Mouse (Mus musculus): ENCODE results near the gene Dapk2. TPM values are rescaled to one million over a fixed set of nuclear protein-coding genes. Genes with fewer than 3 reads are reported as not detected.

The Dapk2 gene
- polyA plus RNA-seq, 1 experiment from 2014 or later, result 23.4 TPM

DNA sequence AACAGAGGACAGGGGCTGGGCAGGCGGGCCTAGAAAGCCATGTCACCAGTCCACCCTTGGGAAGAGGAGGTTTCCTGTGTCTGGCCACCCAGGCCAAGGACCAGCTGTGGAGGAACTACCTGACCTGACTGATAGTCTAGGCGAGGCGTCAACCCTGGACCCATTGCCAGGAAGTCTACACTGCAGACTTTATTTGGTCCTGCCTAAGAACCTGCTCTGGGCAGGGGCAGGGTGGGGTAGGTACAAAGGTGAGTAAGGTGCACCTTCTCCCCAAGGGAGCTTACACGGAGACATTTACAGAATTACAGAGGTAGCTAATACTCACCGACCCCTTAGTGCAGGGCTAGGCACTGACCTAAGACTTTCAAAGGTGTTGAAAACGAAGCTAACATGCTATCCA lies 4.4 kb upstream of the Dapk2 start:
- no peak for DNase-seq
- no peak for ATAC-seq
- WGBS (ENCODE audit: insufficient replicate concordance), result 79% methylated on average over 6 of the region's 6 CpGs

GRCm38 (mm10) chr9:66154013-66154412 lies 4.0 kb upstream of the Dapk2 start:
- DNase-seq (no peak), ATAC-seq (no peak)
- no peak for TF ChIP-seq EP300 (IDR thresholded peaks at IDR 0.05; ENCODE audit: low read depth)
- TF ChIP-seq CTCF (IDR thresholded peaks at IDR 0.05; ENCODE audit: low read depth), result no peak
- 87% methylated on average over 9 of the region's 9 CpGs for WGBS (ENCODE audit: insufficient replicate concordance)
- peaks cover 15% of the 10 kb centered on the region for H3K4me1 ChIP-seq (ENCODE audit: insufficient read depth)
- H3K27ac ChIP-seq (ENCODE audit: low read depth), result no peak overlapping the region
- H3K9me3 ChIP-seq (ENCODE audit: low read length), result no peaks in the 10 kb centered on the region
- H3K4me2 ChIP-seq (ENCODE audit: low read depth, low read length), result no peak overlapping the region
- no peaks in the 10 kb centered on the region for H3K36me3 ChIP-seq (replicated peaks; ENCODE audit: insufficient read depth, low read length)
- no peak overlapping the region for H3K9ac ChIP-seq (replicated peaks)
- H3K27me3 ChIP-seq (ENCODE audit: insufficient read depth, low read length), result no peaks in the 10 kb centered on the region
- no peak overlapping the region for H3K4me3 ChIP-seq (ENCODE audit: low read depth, low read length)

More for the DNA sequence above, 4.4 kb upstream of the Dapk2 start:
- no peaks in the 10 kb centered on the region for H3K9me3 ChIP-seq (ENCODE audit: low read length)
- H3K4me3 ChIP-seq (ENCODE audit: low read depth, low read length), result no peak overlapping the region
- H3K4me2 ChIP-seq (ENCODE audit: low read depth, low read length), result no peak overlapping the region
- no peak for TF ChIP-seq CTCF (IDR thresholded peaks at IDR 0.05; ENCODE audit: low read depth)
- no peak for TF ChIP-seq EP300 (IDR thresholded peaks at IDR 0.05; ENCODE audit: low read depth)
- peaks cover 11% of the 10 kb centered on the region for H3K4me1 ChIP-seq (ENCODE audit: insufficient read depth)
- H3K27ac ChIP-seq (ENCODE audit: low read depth), result no peak overlapping the region
- H3K27me3 ChIP-seq (ENCODE audit: insufficient read depth, low read length), result no peaks in the 10 kb centered on the region
- H3K36me3 ChIP-seq (replicated peaks; ENCODE audit: insufficient read depth, low read length), result no peaks in the 10 kb centered on the region
- no peak overlapping the region for H3K9ac ChIP-seq (replicated peaks)

DNA sequence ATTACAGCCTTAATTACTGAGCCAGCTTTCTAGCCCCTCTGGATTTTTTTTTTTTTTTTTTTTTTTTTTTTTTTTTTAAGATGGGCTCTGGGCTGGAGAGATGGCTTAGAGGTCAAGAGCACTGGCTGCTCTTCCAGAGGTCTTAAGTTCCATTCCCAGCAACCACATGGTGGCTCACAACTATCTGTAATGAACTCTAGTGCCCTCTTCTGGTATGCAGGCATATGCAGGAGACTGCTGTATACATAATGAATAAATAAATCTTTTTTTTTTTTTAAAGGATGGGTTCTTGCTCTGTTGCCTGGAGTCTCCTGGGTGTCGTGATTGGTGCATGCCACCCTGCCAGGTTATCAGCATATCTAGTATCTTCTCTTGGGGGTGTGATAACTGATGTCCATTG lies 2.5 kb upstream of the Dapk2 start:
- 80% methylated on average over 1 of the region's 1 CpGs for WGBS (ENCODE audit: insufficient replicate concordance)
- no peaks in the 10 kb centered on the region for H3K27me3 ChIP-seq (ENCODE audit: insufficient read depth, low read length)

GRCm38 (mm10) chr9:66158885-66159430 lies 935 bp downstream of the Dapk2 start:
- Histone ChIP-seq H3K9ac (replicated peaks) (peak overlapping the region; percentile 72), H3K4me1 (ENCODE audit: insufficient read depth) (peaks cover 27% of the 10 kb centered on the region), H3K27ac (ENCODE audit: low read depth) (peak overlapping the region; percentile 71), H3K4me3 (ENCODE audit: low read depth, low read length) (peak overlapping the region; percentile 63), H3K27me3 (ENCODE audit: insufficient read depth, low read length) (no peaks in the 10 kb centered on the region), H3K36me3 (replicated peaks; ENCODE audit: insufficient read depth, low read length) (no peaks in the 10 kb centered on the region; the same call in 1 of the 2 replicates), H3K4me2 (ENCODE audit: low read depth, low read length) (peak overlapping the region; percentile 80), H3K9me3 (ENCODE audit: low read length) (no peaks in the 10 kb centered on the region)
- TF ChIP-seq CTCF (IDR thresholded peaks at IDR 0.05; ENCODE audit: low read depth) (no peak), EP300 (IDR thresholded peaks at IDR 0.05; ENCODE audit: low read depth) (no peak)
- DNase-seq (peak; percentile 39), ATAC-seq (no peak)
- WGBS (ENCODE audit: insufficient replicate concordance), result 67% methylated on average over 6 of the region's 6 CpGs

More for the DNA sequence above, 2.5 kb upstream of the Dapk2 start:
- Histone ChIP-seq H3K4me2 (ENCODE audit: low read depth, low read length) (no peak overlapping the region), H3K9me3 (ENCODE audit: low read length) (no peaks in the 10 kb centered on the region), H3K36me3 (replicated peaks; ENCODE audit: insufficient read depth, low read length) (no peaks in the 10 kb centered on the region), H3K4me3 (ENCODE audit: low read depth, low read length) (no peak overlapping the region), H3K27ac (ENCODE audit: low read depth) (no peak overlapping the region), H3K4me1 (ENCODE audit: insufficient read depth) (peaks cover 22% of the 10 kb centered on the region), H3K9ac (replicated peaks) (no peak overlapping the region)
- ATAC-seq (no peak), DNase-seq (no peak)
- TF ChIP-seq CTCF (IDR thresholded peaks at IDR 0.05; ENCODE audit: low read depth) (peak; percentile 57), EP300 (IDR thresholded peaks at IDR 0.05; ENCODE audit: low read depth) (no peak)

DNA sequence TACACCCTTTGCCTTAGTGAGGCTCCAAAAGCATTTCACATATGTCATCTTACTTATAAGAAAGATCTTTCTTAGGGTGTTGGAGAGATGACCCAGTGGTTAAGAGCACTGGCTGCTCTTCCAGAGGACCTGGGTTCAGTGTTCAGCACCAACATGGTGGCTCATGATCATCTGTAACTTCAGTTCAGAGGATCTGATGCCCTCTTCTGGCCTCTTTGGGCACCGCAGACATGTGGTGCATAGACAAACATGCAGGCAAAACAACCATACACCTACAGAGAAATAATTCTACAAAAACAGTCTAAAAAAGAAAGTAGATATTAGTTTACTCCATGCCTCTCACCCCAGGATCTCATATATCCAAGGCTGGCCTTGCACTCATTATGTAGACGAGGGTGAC lies 2.1 kb downstream of the Dapk2 start:
- Histone ChIP-seq H3K4me2 (ENCODE audit: low read depth, low read length) (peak overlapping the region; percentile 80; the same call in 1 of the 2 replicates), H3K36me3 (replicated peaks; ENCODE audit: insufficient read depth, low read length) (no peaks in the 10 kb centered on the region; the same call in 1 of the 2 replicates)

DNA sequence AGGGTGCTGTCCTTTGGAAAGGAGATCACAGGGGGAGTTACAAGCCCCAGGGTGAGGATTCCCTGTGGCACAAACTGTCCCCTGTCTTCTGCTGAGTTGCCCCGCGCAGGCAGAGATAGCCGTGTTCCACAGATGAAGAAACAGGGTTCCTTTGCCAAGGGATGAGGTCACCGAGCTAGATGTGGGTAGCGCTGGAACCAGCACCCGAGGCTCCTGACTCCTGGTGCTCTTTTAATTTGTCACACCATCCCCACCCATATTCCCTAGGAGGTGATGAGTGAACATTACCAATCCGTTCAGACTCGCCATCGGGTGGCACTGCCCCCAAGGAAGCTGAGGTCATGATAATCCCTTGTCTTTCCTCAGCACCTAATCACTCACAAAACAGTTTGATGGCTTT lies 5.0 kb downstream of the Dapk2 start:
- Histone ChIP-seq H3K4me3 (ENCODE audit: low read depth, low read length) (no peak overlapping the region), H3K27ac (ENCODE audit: low read depth) (no peak overlapping the region), H3K9me3 (ENCODE audit: low read length) (no peaks in the 10 kb centered on the region), H3K9ac (replicated peaks) (0 out of 2 replicates have a peak overlapping the region, but pooled peaks have one; percentile 8), H3K4me2 (ENCODE audit: low read depth, low read length) (no peak overlapping the region), H3K36me3 (replicated peaks; ENCODE audit: insufficient read depth, low read length) (peaks cover 7% of the 10 kb centered on the region; the same call in 1 of the 2 replicates), H3K27me3 (ENCODE audit: insufficient read depth, low read length) (no peaks in the 10 kb centered on the region), H3K4me1 (ENCODE audit: insufficient read depth) (peaks cover 22% of the 10 kb centered on the region)
- WGBS (ENCODE audit: insufficient replicate concordance), result 76% methylated on average over 9 of the region's 9 CpGs
- no peak for ATAC-seq
- DNase-seq, result no peak
- peak; percentile 49 for TF ChIP-seq CTCF (IDR thresholded peaks at IDR 0.05; ENCODE audit: low read depth)
- no peak; the same call in 1 of the 2 replicates for TF ChIP-seq EP300 (IDR thresholded peaks at IDR 0.05; ENCODE audit: low read depth)

More for the DNA sequence above, 2.1 kb downstream of the Dapk2 start:
- Histone ChIP-seq H3K9ac (replicated peaks) (no peak overlapping the region), H3K27me3 (ENCODE audit: insufficient read depth, low read length) (no peaks in the 10 kb centered on the region), H3K4me1 (ENCODE audit: insufficient read depth) (peaks cover 27% of the 10 kb centered on the region), H3K27ac (ENCODE audit: low read depth) (no peak overlapping the region), H3K4me3 (ENCODE audit: low read depth, low read length) (no peak overlapping the region), H3K9me3 (ENCODE audit: low read length) (no peaks in the 10 kb centered on the region)
- WGBS (ENCODE audit: insufficient replicate concordance), result 100% methylated on average over 2 of the region's 2 CpGs
- TF ChIP-seq CTCF (IDR thresholded peaks at IDR 0.05; ENCODE audit: low read depth) (peak; percentile 59), EP300 (IDR thresholded peaks at IDR 0.05; ENCODE audit: low read depth) (no peak)
- DNase-seq (no peak), ATAC-seq (no peak)
